ENCODE assay signal across 8 mouse cellular contexts in the genomic region with DNA sequence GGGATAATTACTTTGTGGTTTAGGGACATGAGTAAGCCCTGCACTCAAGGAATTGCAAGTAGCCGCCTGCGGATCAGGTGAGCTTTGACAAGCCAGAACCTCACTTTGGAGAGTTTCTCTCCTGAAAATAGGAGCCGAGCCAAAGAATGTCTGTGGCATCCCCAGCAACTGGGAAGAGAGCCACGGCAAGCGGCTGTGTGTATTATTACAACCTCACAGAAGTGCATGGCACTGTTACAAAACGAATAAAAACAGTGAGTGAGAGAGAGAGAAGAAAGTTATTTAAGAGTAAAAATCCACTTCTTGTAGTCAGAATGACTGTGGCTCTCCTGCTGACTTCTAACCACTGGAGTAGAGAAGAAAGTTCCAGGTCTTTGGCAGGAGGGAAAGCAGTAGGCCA. TPM values are rescaled to one million over a fixed set of nuclear protein-coding genes. Genes with fewer than 3 reads are reported as not detected.
DNase-seq lines count a peak whose midpoint lies in the region; ATAC-seq lines count a peak whose summit lies in the region.

No protein-coding gene starts in this region.

- intact Hi-C loops in left cerebral cortex, postnatal 36 days (cut with DNase I) = loop anchor here (10.0 kb wide), 2 partner anchors 374 to 644 kb away; a partner anchor contains a TSS

- peak; percentile 47 for DNase-seq in right cerebral cortex, adult 18-20 months
- no peak for DNase-seq in right cerebral cortex, postnatal 36 days (ENCODE audit: low spot score in 2 of 2)
- DNase-seq in embryo, embryonic 11 days = peak; percentile 45
- peak; percentile 13 to 48 for DNase-seq in heart, adult 9 months (ENCODE audit: low spot score in 2 of 2)
- DNase-seq in left cerebral cortex, postnatal 36 days (ENCODE audit: low spot score in 2 of 2) = peak; percentile 12 to 14
- no peak for DNase-seq in c-Kit-positive CD71-positive TER-119-positive erythroid progenitor cells, embryonic 14.5 days (ENCODE audit: low spot score)
- no peak for DNase-seq in urinary bladder, postnatal 10 days (ENCODE audit: low spot score)

- H3K4me1 ChIP-seq in midbrain, embryonic 16.5 days (ENCODE audit: control insufficient read depth, insufficient read depth, low read length) = peaks cover 42% of the 10 kb centered on the region

- H3K27ac ChIP-seq in midbrain, embryonic 16.5 days (ENCODE audit: low read length) = no peak overlapping the region

- peak; percentile 40; the same call in 1 of the 2 replicates for ATAC-seq in midbrain, embryonic 16.5 days

- H3K4me2 ChIP-seq in midbrain, embryonic 16.5 days (ENCODE audit: low read length) = no peak overlapping the region

- no peak overlapping the region for H3K9ac ChIP-seq in midbrain, embryonic 16.5 days (ENCODE audit: low read depth, low read length)

- no peaks in the 10 kb centered on the region for H3K27me3 ChIP-seq in midbrain, embryonic 16.5 days (ENCODE audit: control insufficient read depth, insufficient read depth, low read depth, low read length)

- H3K36me3 ChIP-seq in midbrain, embryonic 16.5 days (ENCODE audit: control insufficient read depth, insufficient read depth, low read length) = no peaks in the 10 kb centered on the region

- no peak overlapping the region for H3K4me3 ChIP-seq in midbrain, embryonic 16.5 days (ENCODE audit: low read depth, low read length)

- WGBS in midbrain, embryonic 16.5 days = 22% methylated on average over 6 of the region's 6 CpGs

- no peaks in the 10 kb centered on the region for H3K9me3 ChIP-seq in midbrain, embryonic 16.5 days (replicated peaks; ENCODE audit: control insufficient read depth, low read length, poor library complexity, severe bottlenecking)

RNA-seq across cellular contexts. Expression of a gene that starts 6.5 kb away (rescaled TPM):
- total RNA-seq in left cerebral cortex, postnatal 36 days (2021) = 10 to 100 TPM; 30.0 to 34.7 TPM
- polyA plus RNA-seq in midbrain, embryonic 16.5 days (2015; fragmentation: Nextera tagmentation; extraction: Ambion mirVana) = 61.4 and 65.8 TPM in 2 replicates

RNA-seq across cellular contexts. Expression of a gene that starts 6.6 kb away (rescaled TPM):
- total RNA-seq in left cerebral cortex, postnatal 36 days (2021) = 10 to 100 TPM in 1 of 2 experiments, 1 to 10 TPM in 1; 9.2 to 14.7 TPM
- polyA plus RNA-seq in midbrain, embryonic 16.5 days (2015; fragmentation: Nextera tagmentation; extraction: Ambion mirVana) = 6.3 and 7.9 TPM in 2 replicates

Comparison
In these comparisons a context has a peak if more than half of its experiments do, and no peak if none do; other contexts are left out.
1. DNase-seq: peak in right cerebral cortex, adult 18-20 months (single experiment), embryo, embryonic 11 days (single experiment), heart, adult 9 months (2 of 2) and left cerebral cortex, postnatal 36 days (2 of 2); none in right cerebral cortex, postnatal 36 days (0 of 2), c-Kit-positive CD71-positive TER-119-positive erythroid progenitor cells, embryonic 14.5 days (single experiment) and urinary bladder, postnatal 10 days (single experiment).